Mouse (Mus musculus) hindbrain, embryonic 10.5 days (tissue): ENCODE measurements around the gene Smpd2. TPM values are rescaled to one million over a fixed set of nuclear protein-coding genes. Genes with fewer than 3 reads are reported as not detected.

ENCODE experiments used
- polyA plus RNA-seq: library from polyadenylated mRNA; unstranded; fragments of >200 nt; fragmentation: Nextera tagmentation; extraction: Ambion mirVana; gene quantifications from 2 replicates; pipeline ENCODE4 v1.2.1, GENCODE M21; 2016

Gene Smpd2
- polyA plus RNA-seq, 1 experiment from 2014 or later = 57.8 TPM

Other genes with a start within 250 kb of the Smpd2 start
- 18.8 and 19.6 TPM in 2 replicates for gene Fig4, start 187.1 kb downstream of the Smpd2 start, polyA plus RNA-seq
- 0.16 and 0.34 TPM in 2 replicates for gene Ak9, start 186.4 kb downstream of the Smpd2 start, polyA plus RNA-seq
- gene Zbtb24, start 40.0 kb downstream of the Smpd2 start, polyA plus RNA-seq = 18.6 TPM in 2 replicates
- 48.1 and 51.3 TPM in 2 replicates for gene Mical1, start 14.1 kb downstream of the Smpd2 start, polyA plus RNA-seq
- gene Ppil6, start 70 bp upstream of the Smpd2 start, polyA plus RNA-seq = 1.1 and 1.2 TPM in 2 replicates
- 87.6 and 110 TPM in 2 replicates for gene Cd164, start 29.0 kb upstream of the Smpd2 start, polyA plus RNA-seq
- gene Ccdc162, start 226.3 kb upstream of the Smpd2 start, polyA plus RNA-seq = 0.51 and 0.56 TPM in 2 replicates